Mouse (Mus musculus) megakaryocyte, adult 5-6 weeks (primary cell): ENCODE data around the gene Nucks1. TPM values are rescaled to one million over a fixed set of nuclear protein-coding genes. Genes with fewer than 3 reads are reported as not detected.

Experiments
- total RNA-seq, 2 experiments: library from RNA; stranded (forward) in 1 of 2; stranded (reverse) in 1 of 2; fragments of 153-499, 151-499 nt in 1 of 2; fragments of 221-1000, 200-1000 nt in 1 of 2; gene quantifications; 2 replicates each; pipeline versions ENCODE4 v1.2.3 to v1.2.4; 2015 to 2017

Nucks1 gene
- total RNA-seq, 2 experiments from 2014 or later, result 145 to 234 TPM

Other genes with a start within 250 kb of the Nucks1 start
- 3.3 and 4.0 TPM in 2 replicates for gene Rab7b, start 221.8 kb upstream of the Nucks1 start, total RNA-seq (2015)
- 22.4 TPM in 2 replicates for gene Rab7b, start 221.8 kb upstream of the Nucks1 start, total RNA-seq (2017)
- not detected in 2 replicates for gene Slc26a9, start 166.5 kb upstream of the Nucks1 start, total RNA-seq (2015)
- gene Slc26a9, start 166.5 kb upstream of the Nucks1 start, total RNA-seq (2017), result not detected in 2 replicates
- 0.07 TPM in 1 of 2 replicates, not detected in the other for gene Pm20d1, start 113.2 kb upstream of the Nucks1 start, total RNA-seq (2015)
- not detected in 2 replicates for gene Pm20d1, start 113.2 kb upstream of the Nucks1 start, total RNA-seq (2017)
- gene Slc41a1, start 83.0 kb upstream of the Nucks1 start, total RNA-seq (2015), result 3.4 and 7.8 TPM in 2 replicates
- gene Slc41a1, start 83.0 kb upstream of the Nucks1 start, total RNA-seq (2017), result 3.1 and 5.3 TPM in 2 replicates
- 45.3 and 48.4 TPM in 2 replicates for gene Rab29, start 43.3 kb upstream of the Nucks1 start, total RNA-seq (2015)
- 31.1 and 33.4 TPM in 2 replicates for gene Rab29, start 43.3 kb upstream of the Nucks1 start, total RNA-seq (2017)
- 0.16 and 0.46 TPM in 2 replicates for gene Slc45a3, start 52.4 kb downstream of the Nucks1 start, total RNA-seq (2015)
- 0.33 TPM in 1 of 2 replicates, not detected in the other for gene Slc45a3, start 52.4 kb downstream of the Nucks1 start, total RNA-seq (2017)
- gene Elk4, start 97.1 kb downstream of the Nucks1 start, total RNA-seq (2015), result 90.6 and 94.3 TPM in 2 replicates
- gene Elk4, start 97.1 kb downstream of the Nucks1 start, total RNA-seq (2017), result 53.1 and 63.6 TPM in 2 replicates
- 0.11 TPM in 1 of 2 replicates, not detected in the other for gene Mfsd4a, start 157.5 kb downstream of the Nucks1 start, total RNA-seq (2015)
- 0.51 and 0.61 TPM in 2 replicates for gene Mfsd4a, start 157.5 kb downstream of the Nucks1 start, total RNA-seq (2017)
- gene Cdk18, start 229.2 kb downstream of the Nucks1 start, total RNA-seq (2015), result 0.14 TPM in 1 of 2 replicates, not detected in the other
- 0.04 TPM in 1 of 2 replicates, not detected in the other for gene Cdk18, start 229.2 kb downstream of the Nucks1 start, total RNA-seq (2017)